Mouse (Mus musculus) natural killer cell, adult 2 months (primary cell): ENCODE measurements around the gene Gm6377.
A peak's percentile ranks its signal among the peaks of the same experiment; 100 is the strongest.

Source experiments
- DNase-seq, 2 experiments: peaks; one replicate each; pipeline ENCODE4 v3.0.0; 2022; ENCODE audit warnings: low spot score in 2 of 2

Gene Gm6377

GRCm38 (mm10) chrX:109196468-109196867 is at the start of gene Gm6377:
Gene Gm6377, plus strand, starts transcription at chrX:109196756.
- DNase-seq = peak in 1 of 2 experiments; percentile 11

GRCm38 (mm10) chrX:109147108-109147507 is 49.4 kb upstream of the Gm6377 start:
- DNase-seq = no peak

GRCm38 (mm10) chrX:109151228-109151627 is 45.3 kb upstream of the Gm6377 start:
- no peak for DNase-seq

GRCm38 (mm10) chrX:109160326-109160725 is 36.2 kb upstream of the Gm6377 start:
- DNase-seq = no peak

- no peak for DNase-seq
Observed at GRCm38 (mm10) chrX:109160901-109161300, 35.7 kb upstream of the Gm6377 start.

- no peak for DNase-seq
Observed at GRCm38 (mm10) chrX:109175038-109175437, 21.5 kb upstream of the Gm6377 start.

DNA sequence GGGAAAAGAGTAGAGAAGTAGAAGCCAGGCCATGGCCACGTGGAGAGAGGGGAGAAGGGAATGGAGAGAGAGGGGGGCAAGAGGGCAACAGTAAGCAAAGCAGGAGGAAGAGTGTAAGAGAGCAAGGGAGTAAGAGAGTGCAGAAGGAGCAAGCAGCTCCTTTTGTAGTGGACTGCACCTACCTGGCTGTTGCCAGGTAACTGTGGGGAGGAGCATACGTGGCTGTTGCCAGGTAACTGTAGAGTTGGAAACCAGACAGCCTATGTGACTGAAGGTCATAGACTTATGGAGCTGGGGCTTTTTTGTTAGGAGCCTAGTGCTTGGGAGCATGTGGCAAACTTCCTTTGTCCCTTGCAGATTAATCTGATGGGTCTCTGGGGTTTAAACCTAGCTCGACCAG is 21.1 kb upstream of the Gm6377 start:
- no peak for DNase-seq

- DNase-seq = no peak
Observed at GRCm38 (mm10) chrX:109184706-109185478, 11.7 kb upstream of the Gm6377 start.

- DNase-seq = no peak
Observed at GRCm38 (mm10) chrX:109189607-109190006, 6.9 kb upstream of the Gm6377 start.

DNA sequence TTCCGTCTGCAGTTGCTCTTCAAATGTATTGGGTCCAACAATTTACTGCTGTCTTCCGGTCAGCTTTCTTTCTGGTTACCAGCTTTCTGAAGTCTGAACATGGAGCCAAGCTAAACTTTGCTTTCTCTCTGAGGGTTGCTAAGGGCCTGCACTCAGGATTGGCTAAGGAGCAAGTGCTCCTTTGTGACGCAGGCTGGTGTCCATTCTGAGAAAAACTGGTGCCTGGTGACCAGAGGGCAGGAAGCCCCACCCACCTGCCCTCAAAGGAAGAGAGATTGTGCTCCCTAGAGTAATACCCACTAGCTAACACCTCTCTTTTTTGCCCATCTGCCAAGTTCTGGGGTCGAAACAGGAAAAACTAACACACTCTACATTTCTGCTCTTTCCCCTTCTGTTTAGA is 5.6 kb upstream of the Gm6377 start:
- peak; percentile 11 to 16 for DNase-seq

- DNase-seq = no peak
Observed at GRCm38 (mm10) chrX:109191436-109191835, 5.1 kb upstream of the Gm6377 start.

DNA sequence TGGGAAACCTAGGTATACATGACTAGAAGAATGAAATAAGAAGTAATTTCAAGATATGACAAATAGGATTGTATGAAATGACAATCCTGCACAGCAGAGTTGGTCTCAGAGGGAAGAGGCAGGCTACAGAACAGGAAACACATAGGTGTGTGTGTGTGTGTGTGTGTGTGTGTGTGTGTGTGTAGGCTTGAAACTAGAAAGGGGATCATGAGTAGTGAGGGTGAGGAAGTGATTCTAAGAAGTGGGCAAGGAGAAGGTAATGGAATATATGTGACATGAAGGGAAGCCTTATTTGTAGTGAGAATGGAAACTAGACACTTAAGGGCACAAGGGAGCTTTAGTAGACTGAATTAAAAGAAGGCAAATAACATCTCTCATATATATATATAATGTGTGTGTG is 11.3 kb downstream of the Gm6377 start:
- DNase-seq = no peak

GRCm38 (mm10) chrX:109228720-109229119 is 32.2 kb downstream of the Gm6377 start:
- no peak for DNase-seq

- no peak for DNase-seq
Observed at GRCm38 (mm10) chrX:109235383-109236036, 39.0 kb downstream of the Gm6377 start.

- no peak for DNase-seq
Observed at GRCm38 (mm10) chrX:109238163-109238562, 41.6 kb downstream of the Gm6377 start.
